Mouse (Mus musculus) bone marrow macrophage, adult 2 months (primary cell): Measurements from ENCODE around the gene Gphn.

Experiments
- CTCF ChIP-seq: IDR thresholded peaks from 2 replicates; pipeline ENCODE4 v1.5.1; 2012; ENCODE audit warnings: low read depth, mild to moderate bottlenecking, low read length, moderate library complexity
- POLR2A ChIP-seq: IDR thresholded peaks from 2 replicates; pipeline ENCODE4 v1.6.1; 2012; ENCODE audit warnings: mild to moderate bottlenecking, low read depth, low read length, borderline replicate concordance

GRCm38 (mm10) chr12:78209856-78210255 is 16.3 kb upstream of the Gphn start:
- TF ChIP-seq CTCF (no peak), POLR2A (no peak)
